ENCODE assay signal across 9 mouse cellular contexts in genomic region chr9:56629674-56630397, GRCm38 (mm10).
DNase-seq lines count a peak whose midpoint lies in the region; ATAC-seq lines count a peak whose summit lies in the region.
"Had no signal": no experiment of that assay in that cellular context is flagged by ENCODE, and none has a peak within 500 bp of the region (broad histone marks: within the 10 kb centered on the region; RNA-seq: fewer than 3 reads in every experiment).

No protein-coding gene starts in this region.

- 0 out of 2 replicates have a peak overlapping the region, but pooled peaks have one; percentile 4 for H3K27ac ChIP-seq in hindbrain, embryonic 15.5 days (replicated peaks)
- no peak overlapping the region for H3K27ac ChIP-seq in hindbrain, embryonic 12.5 days
- peak overlapping the region; percentile 24; the same call in 1 of the 2 replicates for H3K27ac ChIP-seq in midbrain, embryonic 16.5 days (ENCODE audit: low read length)
- H3K27ac ChIP-seq in midbrain, embryonic 14.5 days (replicated peaks; ENCODE audit: low read depth, low read length): no peak overlapping the region
- peak overlapping the region; percentile 71 for H3K27ac ChIP-seq in heart, embryonic 12.5 days (ENCODE audit: poor library complexity, severe bottlenecking)
- H3K27ac ChIP-seq: liver, embryonic 12.5 days had no signal

- H3K36me3 ChIP-seq in hindbrain, embryonic 15.5 days: no peaks in the 10 kb centered on the region
- no peaks in the 10 kb centered on the region for H3K36me3 ChIP-seq in hindbrain, embryonic 12.5 days
- H3K36me3 ChIP-seq in midbrain, embryonic 16.5 days (ENCODE audit: control insufficient read depth, insufficient read depth, low read length): no peaks in the 10 kb centered on the region
- H3K36me3 ChIP-seq in midbrain, embryonic 14.5 days (ENCODE audit: control insufficient read depth, insufficient read depth, low read length): peaks cover 6% of the 10 kb centered on the region; the same call in 1 of the 2 replicates
- H3K36me3 ChIP-seq in heart, embryonic 12.5 days: no peaks in the 10 kb centered on the region
- H3K36me3 ChIP-seq: liver, embryonic 12.5 days had no signal

- H3K4me3 ChIP-seq in hindbrain, embryonic 15.5 days: no peak overlapping the region
- H3K4me3 ChIP-seq in hindbrain, embryonic 12.5 days: no peak overlapping the region
- no peak overlapping the region for H3K4me3 ChIP-seq in midbrain, embryonic 16.5 days (ENCODE audit: low read depth, low read length)
- H3K4me3 ChIP-seq in midbrain, embryonic 14.5 days (replicated peaks; ENCODE audit: low read depth, low read length): no peak overlapping the region
- no peak overlapping the region for H3K4me3 ChIP-seq in heart, embryonic 12.5 days
- H3K4me3 ChIP-seq: liver, embryonic 12.5 days had no signal

- H3K9me3 ChIP-seq in hindbrain, embryonic 15.5 days: no peaks in the 10 kb centered on the region
- H3K9me3 ChIP-seq in hindbrain, embryonic 12.5 days (replicated peaks): no peaks in the 10 kb centered on the region
- no peaks in the 10 kb centered on the region for H3K9me3 ChIP-seq in midbrain, embryonic 16.5 days (replicated peaks; ENCODE audit: control insufficient read depth, low read length, poor library complexity, severe bottlenecking)
- no peaks in the 10 kb centered on the region for H3K9me3 ChIP-seq in midbrain, embryonic 14.5 days (ENCODE audit: control insufficient read depth, low read length)
- H3K9me3 ChIP-seq in heart, embryonic 12.5 days (replicated peaks): no peaks in the 10 kb centered on the region
- H3K9me3 ChIP-seq: liver, embryonic 12.5 days had no signal

- no peak for DNase-seq in midbrain, embryonic 14.5 days
- DNase-seq in yolk sac, embryonic 10.5 days (ENCODE audit: low spot score): peak; percentile 13
- DNase-seq: right cerebral cortex, postnatal 25 days had no signal

- no peak overlapping the region for H3K4me2 ChIP-seq in hindbrain, embryonic 15.5 days
- no peak overlapping the region for H3K4me2 ChIP-seq in hindbrain, embryonic 12.5 days (replicated peaks)
- no peak overlapping the region for H3K4me2 ChIP-seq in midbrain, embryonic 16.5 days (ENCODE audit: low read length)
- H3K4me2 ChIP-seq in midbrain, embryonic 14.5 days (ENCODE audit: low read length): no peak overlapping the region
- H3K4me2 ChIP-seq in heart, embryonic 12.5 days: no peak overlapping the region
- H3K4me2 ChIP-seq: liver, embryonic 12.5 days had no signal

- H3K9ac ChIP-seq in hindbrain, embryonic 15.5 days: no peak overlapping the region
- H3K9ac ChIP-seq in hindbrain, embryonic 12.5 days: no peak overlapping the region
- H3K9ac ChIP-seq in midbrain, embryonic 16.5 days (ENCODE audit: low read depth, low read length): no peak overlapping the region
- no peak overlapping the region for H3K9ac ChIP-seq in midbrain, embryonic 14.5 days (replicated peaks; ENCODE audit: low read length)
- H3K9ac ChIP-seq in heart, embryonic 12.5 days: no peak overlapping the region
- H3K9ac ChIP-seq: liver, embryonic 12.5 days had no signal

- no peaks in the 10 kb centered on the region for H3K27me3 ChIP-seq in hindbrain, embryonic 15.5 days
- H3K27me3 ChIP-seq in hindbrain, embryonic 12.5 days: peaks cover 22% of the 10 kb centered on the region
- no peaks in the 10 kb centered on the region for H3K27me3 ChIP-seq in midbrain, embryonic 16.5 days (ENCODE audit: control insufficient read depth, insufficient read depth, low read depth, low read length)
- no peaks in the 10 kb centered on the region for H3K27me3 ChIP-seq in midbrain, embryonic 14.5 days (ENCODE audit: control insufficient read depth, insufficient read depth, low read length)
- H3K27me3 ChIP-seq in heart, embryonic 12.5 days (replicated peaks): peaks cover 53% of the 10 kb centered on the region

- peaks cover 70% of the 10 kb centered on the region for H3K4me1 ChIP-seq in hindbrain, embryonic 15.5 days (replicated peaks)
- peaks cover 46% of the 10 kb centered on the region for H3K4me1 ChIP-seq in hindbrain, embryonic 12.5 days
- peaks cover 39% of the 10 kb centered on the region for H3K4me1 ChIP-seq in midbrain, embryonic 16.5 days (ENCODE audit: control insufficient read depth, insufficient read depth, low read length)
- peaks cover 20% of the 10 kb centered on the region; the same call in 1 of the 2 replicates for H3K4me1 ChIP-seq in midbrain, embryonic 14.5 days (ENCODE audit: control insufficient read depth, insufficient read depth, low read length)
- H3K4me1 ChIP-seq in heart, embryonic 12.5 days (replicated peaks): peaks cover 45% of the 10 kb centered on the region

- no peak for ATAC-seq in hindbrain, embryonic 15.5 days (ENCODE audit: low FRiP score, low read depth)
- ATAC-seq in hindbrain, embryonic 12.5 days (ENCODE audit: low FRiP score): no peak
- ATAC-seq in midbrain, embryonic 16.5 days: no peak
- no peak for ATAC-seq in midbrain, embryonic 14.5 days (ENCODE audit: low FRiP score, low TSS enrichment)
- peak; percentile 66 for ATAC-seq in heart, embryonic 12.5 days (ENCODE audit: insufficient number of reproducible peaks, low FRiP score)
- no peak for ATAC-seq in activated CD4-positive, CD25-positive, alpha-beta regulatory T cell, adult 4 months
- ATAC-seq: liver, embryonic 12.5 days had no signal

- 67% methylated on average over 5 of the region's 5 CpGs for WGBS in hindbrain, embryonic 15.5 days
- 73% methylated on average over 5 of the region's 5 CpGs for WGBS in hindbrain, embryonic 12.5 days
- WGBS in midbrain, embryonic 16.5 days: 70% methylated on average over 5 of the region's 5 CpGs
- whole genome bisulfite sequencing in midbrain, embryonic 14.5 days: 78% methylated on average over 5 of the region's 5 CpGs
- WGBS in heart, embryonic 12.5 days: 61% methylated on average over 5 of the region's 5 CpGs

Comparison
In these comparisons a context has a peak if more than half of its experiments do, and no peak if none do; other contexts are left out.
1. H3K27ac ChIP-seq: peak in hindbrain, embryonic 15.5 days (single experiment), midbrain, embryonic 16.5 days (single experiment) and heart, embryonic 12.5 days (single experiment); none in hindbrain, embryonic 12.5 days (single experiment) and midbrain, embryonic 14.5 days (single experiment).